Mouse (Mus musculus) telencephalon, adult 2 months (tissue): Measurements from ENCODE around the gene Apln.

Experiments used
- DNase-seq: peaks from one replicate; pipeline ENCODE4 v3.0.0-alpha.2; 2011; ENCODE audit warnings: low read depth, low spot score

Apln gene

GRCm38 (mm10) chrX:48034144-48035113, at the start of gene Apln:
Gene Apln, minus strand, starts transcription at chrX:48034853.
- DNase-seq = no peak

GRCm38 (mm10) chrX:48082364-48082763, 47.7 kb upstream of the Apln start:
- no peak for DNase-seq

GRCm38 (mm10) chrX:48076806-48077425, 42.3 kb upstream of the Apln start:
- no peak for DNase-seq

- DNase-seq = no peak
These were observed 40.0 kb upstream of the Apln start for GRCm38 (mm10) chrX:48074691-48075090.

- DNase-seq = no peak
These were observed 37.7 kb upstream of the Apln start for GRCm38 (mm10) chrX:48072401-48072800.

GRCm38 (mm10) chrX:48071961-48072360, 37.3 kb upstream of the Apln start:
- no peak for DNase-seq

GRCm38 (mm10) chrX:48066891-48067290, 32.2 kb upstream of the Apln start:
- no peak for DNase-seq

GRCm38 (mm10) chrX:48064166-48064853, 29.7 kb upstream of the Apln start:
- DNase-seq = no peak

- no peak for DNase-seq
These were observed 27.8 kb upstream of the Apln start for GRCm38 (mm10) chrX:48062481-48062880.

- DNase-seq = no peak
These were observed 19.7 kb upstream of the Apln start for GRCm38 (mm10) chrX:48054186-48055015.

GRCm38 (mm10) chrX:48053743-48054142, 19.1 kb upstream of the Apln start:
- DNase-seq = no peak

GRCm38 (mm10) chrX:48046315-48046714, 11.7 kb upstream of the Apln start:
- no peak for DNase-seq

GRCm38 (mm10) chrX:48044261-48044660, 9.6 kb upstream of the Apln start:
- no peak for DNase-seq

- DNase-seq = no peak
These were observed 8.1 kb upstream of the Apln start for GRCm38 (mm10) chrX:48042748-48043147.

- DNase-seq = no peak
These were observed 5.7 kb upstream of the Apln start for GRCm38 (mm10) chrX:48040379-48040778.

GRCm38 (mm10) chrX:48033766-48034143, 898 bp downstream of the Apln start:
- DNase-seq = no peak

GRCm38 (mm10) chrX:48033024-48033423, 1.6 kb downstream of the Apln start:
- no peak for DNase-seq

GRCm38 (mm10) chrX:48031866-48032265, 2.8 kb downstream of the Apln start:
- no peak for DNase-seq

- no peak for DNase-seq
These were observed 4.1 kb downstream of the Apln start for GRCm38 (mm10) chrX:48030593-48030992.

- no peak for DNase-seq
These were observed 11.8 kb downstream of the Apln start for GRCm38 (mm10) chrX:48022811-48023210.

- no peak for DNase-seq
These were observed 14.7 kb downstream of the Apln start for GRCm38 (mm10) chrX:48019940-48020339.
